Mouse (Mus musculus) layer of hippocampus, adult 2 months (tissue): ENCODE measurements around the gene Sema5a. TPM values are rescaled to one million over a fixed set of nuclear protein-coding genes. Genes with fewer than 3 reads are reported as not detected.
A peak's percentile ranks its signal among the peaks of the same experiment; 100 is the strongest.

Source experiments
- DNase-seq, 2 experiments: peaks; one replicate each; pipeline ENCODE4 v3.0.0; 2022; ENCODE audit warnings: low spot score in 2 of 2
- H3K27ac ChIP-seq: fragments of 200-600 bp; 2 replicates; pipeline ENCODE4 v1.8.1; 2022
- H3K4me3 ChIP-seq: fragments of 200-600 bp; 2 replicates; pipeline ENCODE4 v1.8.1; 2022; ENCODE audit warnings: mild to moderate bottlenecking
- CTCF ChIP-seq: fragments of 200-600 bp; conservative IDR thresholded peaks from 2 replicates; pipeline ENCODE4 v1.8.1; 2022; ENCODE audit warnings: antibody characterized with exemption, mild to moderate bottlenecking, moderate library complexity
- total RNA-seq, 2 experiments: library from RNA; stranded (reverse); gene quantifications; 2 replicates each; pipeline ENCODE4 v1.2.3; 2021

The Sema5a gene
- total RNA-seq, 2 experiments from 2014 or later: 90.1 to 98.1 TPM

- TF ChIP-seq CTCF: no peak
- no peak for DNase-seq
- no peak overlapping the region for H3K27ac ChIP-seq
- no peak overlapping the region for H3K4me3 ChIP-seq
Observed at GRCm38 (mm10) chr15:32367841-32368240, 123.2 kb downstream of the Sema5a start.

GRCm38 (mm10) chr15:32370914-32371313 is 126.3 kb downstream of the Sema5a start:
- Histone ChIP-seq H3K4me3 (no peak overlapping the region), H3K27ac (no peak overlapping the region)
- no peak for DNase-seq
- no peak for TF ChIP-seq CTCF

DNA sequence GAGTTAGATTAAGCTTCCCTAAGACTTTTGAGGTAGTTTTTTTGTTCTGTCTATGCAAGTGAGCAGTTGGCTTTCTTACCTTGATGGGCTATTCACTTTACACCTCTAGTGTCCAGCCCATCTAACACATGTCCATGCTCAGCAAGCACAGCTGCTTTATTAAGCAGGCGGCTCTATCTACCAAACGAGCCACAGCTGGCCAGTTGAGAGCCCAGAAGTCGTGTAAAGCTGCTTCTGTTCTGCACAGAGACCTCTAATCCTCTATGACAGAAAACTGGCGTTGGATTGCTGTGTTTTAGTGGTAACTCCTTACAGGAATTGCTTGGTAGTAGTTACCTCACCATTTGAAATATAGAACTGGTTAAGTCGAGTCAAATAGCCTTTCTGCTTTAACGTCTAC is 126.8 kb downstream of the Sema5a start:
- H3K4me3 ChIP-seq: no peak overlapping the region
- H3K27ac ChIP-seq: no peak overlapping the region
- TF ChIP-seq CTCF: no peak
- DNase-seq: no peak

DNA sequence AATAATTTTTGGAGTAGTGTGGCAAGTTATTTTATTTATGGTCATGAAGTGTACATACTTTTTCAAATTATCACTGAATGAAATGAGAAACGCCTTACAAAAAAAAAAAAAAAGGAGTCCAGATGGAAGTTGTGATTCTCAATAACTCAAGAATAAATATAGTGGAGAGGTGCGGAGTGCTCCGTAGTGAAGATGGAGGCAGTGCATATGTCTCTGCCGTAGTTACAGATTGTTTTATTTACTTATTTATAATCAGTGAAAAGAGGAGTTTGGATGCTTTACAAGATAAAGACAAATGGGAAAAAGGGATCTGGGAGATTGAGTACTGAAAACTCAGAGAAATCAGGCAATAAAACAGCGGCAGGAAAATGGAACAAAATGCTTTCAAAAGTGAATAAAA is 131.7 kb downstream of the Sema5a start:
- H3K4me3 ChIP-seq: no peak overlapping the region
- no peak for DNase-seq
- H3K27ac ChIP-seq: no peak overlapping the region
- TF ChIP-seq CTCF: no peak

GRCm38 (mm10) chr15:32377781-32378180 is 133.2 kb downstream of the Sema5a start:
- TF ChIP-seq CTCF: no peak
- DNase-seq: no peak
- Histone ChIP-seq H3K4me3 (no peak overlapping the region), H3K27ac (no peak overlapping the region)

GRCm38 (mm10) chr15:32380311-32380710 is 135.7 kb downstream of the Sema5a start:
- Histone ChIP-seq H3K27ac (no peak overlapping the region), H3K4me3 (no peak overlapping the region)
- TF ChIP-seq CTCF: no peak
- no peak for DNase-seq

GRCm38 (mm10) chr15:32382930-32383481 is 138.4 kb downstream of the Sema5a start:
- no peak overlapping the region for H3K4me3 ChIP-seq

DNA sequence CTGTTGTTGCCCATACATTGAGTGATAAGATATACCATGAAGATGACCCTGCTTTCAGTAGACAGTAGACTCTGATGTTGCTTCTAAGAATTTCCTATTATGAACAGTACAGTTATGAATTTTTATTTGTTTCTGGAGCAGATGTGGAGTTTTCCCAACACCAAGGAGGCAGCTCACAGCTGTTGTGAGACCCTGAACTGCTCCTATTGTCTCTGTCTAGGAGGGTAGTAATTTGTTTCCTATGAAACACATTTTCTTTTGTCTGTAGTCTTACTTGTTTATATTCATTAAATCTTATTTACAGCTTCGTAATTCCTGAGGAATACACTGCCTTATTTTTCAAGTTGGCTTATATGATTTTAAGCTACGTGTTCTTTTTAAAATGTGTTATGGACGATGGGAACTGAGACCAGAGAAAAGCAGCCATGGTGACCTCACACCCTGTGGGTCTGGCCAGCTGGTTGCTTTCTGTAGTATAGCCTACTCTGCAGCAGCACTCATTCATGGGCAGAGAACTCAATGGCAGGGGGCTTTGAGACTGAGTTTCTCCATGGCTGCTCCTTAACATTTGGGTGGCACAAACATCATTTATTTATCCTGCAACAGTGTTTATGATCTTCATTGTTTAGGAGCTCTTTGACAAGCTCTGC is 151.8 kb downstream of the Sema5a start:
- no peak overlapping the region for H3K27ac ChIP-seq
- TF ChIP-seq CTCF: no peak
- no peak for DNase-seq
- H3K4me3 ChIP-seq: no peak overlapping the region

More at GRCm38 (mm10) chr15:32382930-32383481, 138.4 kb downstream of the Sema5a start:
- H3K27ac ChIP-seq: no peak overlapping the region
- no peak for TF ChIP-seq CTCF
- DNase-seq: no peak

DNA sequence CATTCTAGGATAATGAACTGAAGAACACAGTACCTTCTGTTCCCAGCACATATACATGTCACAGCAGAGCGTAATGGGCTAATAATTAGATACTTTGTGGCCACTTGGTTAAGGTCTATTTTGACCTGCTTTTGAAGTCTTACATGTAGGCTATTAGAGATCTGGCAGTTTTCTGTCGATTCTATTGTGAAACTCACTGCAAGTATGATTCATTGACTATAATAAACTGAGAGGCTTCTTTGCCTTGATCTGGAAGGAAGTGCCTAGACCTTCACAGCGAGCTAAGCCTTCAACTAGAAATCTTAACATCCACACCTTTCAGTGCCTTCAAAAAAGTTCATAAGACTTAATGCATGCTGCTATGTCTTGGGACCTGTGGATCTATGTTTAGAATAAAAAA is 152.5 kb downstream of the Sema5a start:
- no peak for DNase-seq
- Histone ChIP-seq H3K4me3 (no peak overlapping the region), H3K27ac (no peak overlapping the region)
- no peak for TF ChIP-seq CTCF

DNA sequence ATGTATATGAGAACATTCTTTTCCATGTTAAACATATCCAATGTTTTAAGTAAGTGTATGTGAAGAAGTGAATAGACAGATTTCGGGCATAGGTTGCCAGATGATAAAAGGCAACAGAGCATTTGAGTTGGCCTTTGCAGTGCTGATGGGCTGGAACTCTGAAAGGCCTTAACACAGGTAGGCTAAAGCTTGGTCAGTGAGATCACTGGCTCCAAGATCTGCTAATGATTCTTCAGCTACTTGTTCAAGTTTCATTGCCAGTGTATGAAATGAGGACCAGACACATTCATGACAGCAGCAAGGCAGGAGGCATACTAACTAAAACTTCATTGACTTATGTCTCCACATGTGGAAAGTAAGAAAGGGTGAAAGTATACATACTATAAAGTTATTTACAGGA is 154.1 kb downstream of the Sema5a start:
- DNase-seq: no peak
- no peak for TF ChIP-seq CTCF
- Histone ChIP-seq H3K4me3 (no peak overlapping the region), H3K27ac (no peak overlapping the region)

DNA sequence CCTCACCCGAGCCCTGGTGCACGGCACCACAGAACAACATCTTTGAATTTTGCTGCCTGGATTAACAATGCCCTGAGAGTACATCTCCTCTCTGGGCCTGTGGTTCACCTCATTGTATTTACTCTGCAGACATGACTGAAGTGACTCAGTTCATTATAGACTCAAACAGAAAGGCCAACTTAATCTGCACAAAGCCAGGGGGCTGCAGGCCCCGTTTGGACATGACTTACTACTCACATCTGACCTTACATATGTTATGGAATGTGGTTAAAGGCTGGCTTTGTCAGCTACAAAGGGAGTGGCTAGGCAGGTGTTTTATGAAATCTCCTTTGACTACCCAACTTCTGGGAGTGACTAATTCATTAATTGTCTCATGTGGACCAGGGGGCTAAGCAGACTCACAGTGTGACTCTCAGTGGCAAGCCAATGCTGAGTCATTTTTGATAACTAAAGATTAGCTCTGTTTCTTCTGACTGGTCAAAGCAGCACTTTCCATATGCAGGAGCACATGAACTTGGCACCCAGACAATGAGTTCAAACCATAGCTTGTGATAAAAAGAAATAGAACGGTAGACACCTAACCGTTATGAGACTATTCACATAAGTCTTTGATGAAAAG is 157.4 kb downstream of the Sema5a start:
- no peak overlapping the region for H3K4me3 ChIP-seq
- no peak overlapping the region for H3K27ac ChIP-seq
- no peak for TF ChIP-seq CTCF
- no peak for DNase-seq

DNA sequence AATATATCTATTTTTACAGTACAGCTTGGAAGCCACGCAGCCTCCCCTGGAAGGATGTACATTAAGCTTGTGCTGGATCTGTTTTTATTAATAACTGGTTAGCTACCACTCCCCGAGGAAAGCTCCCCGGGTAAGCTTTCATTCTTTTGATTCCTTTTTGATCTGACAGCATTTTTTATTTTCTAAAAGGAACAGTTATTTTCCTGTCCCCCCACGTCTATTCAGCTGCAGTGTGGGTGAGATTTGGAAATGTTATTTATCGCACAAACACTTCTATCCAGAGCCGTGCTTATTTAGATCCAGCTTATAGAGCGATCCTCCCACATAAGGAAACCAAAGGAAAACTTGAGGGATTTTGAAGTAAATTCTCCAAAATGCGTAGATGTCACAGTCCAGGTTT is 158.7 kb downstream of the Sema5a start:
- peak overlapping the region; percentile 18; the same call in 1 of the 2 replicates for H3K4me3 ChIP-seq
- DNase-seq: no peak
- peak overlapping the region; percentile 49; the same call in 1 of the 2 replicates for H3K27ac ChIP-seq
- TF ChIP-seq CTCF: no peak

DNA sequence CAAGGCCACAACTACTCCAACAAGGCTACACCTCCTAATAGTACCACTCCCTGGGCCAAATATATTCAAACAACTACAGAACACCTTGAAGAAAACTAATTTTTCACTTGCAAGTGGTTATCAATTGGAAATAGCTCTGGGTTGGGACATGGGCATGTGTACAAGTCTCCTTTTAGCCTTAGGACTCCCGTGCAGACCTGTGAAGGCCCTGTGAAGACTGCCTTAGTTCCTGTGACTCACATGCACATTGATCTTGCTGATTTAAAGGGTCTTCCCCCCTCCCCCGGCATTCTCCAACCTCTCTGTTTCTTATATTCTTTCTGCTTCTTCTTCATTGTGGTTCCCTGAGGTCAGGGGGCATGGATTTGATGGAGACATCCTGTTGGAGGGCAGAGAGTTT is 161.8 kb downstream of the Sema5a start:
- TF ChIP-seq CTCF: no peak
- DNase-seq: no peak
- no peak overlapping the region for H3K4me3 ChIP-seq
- H3K27ac ChIP-seq: no peak overlapping the region

DNA sequence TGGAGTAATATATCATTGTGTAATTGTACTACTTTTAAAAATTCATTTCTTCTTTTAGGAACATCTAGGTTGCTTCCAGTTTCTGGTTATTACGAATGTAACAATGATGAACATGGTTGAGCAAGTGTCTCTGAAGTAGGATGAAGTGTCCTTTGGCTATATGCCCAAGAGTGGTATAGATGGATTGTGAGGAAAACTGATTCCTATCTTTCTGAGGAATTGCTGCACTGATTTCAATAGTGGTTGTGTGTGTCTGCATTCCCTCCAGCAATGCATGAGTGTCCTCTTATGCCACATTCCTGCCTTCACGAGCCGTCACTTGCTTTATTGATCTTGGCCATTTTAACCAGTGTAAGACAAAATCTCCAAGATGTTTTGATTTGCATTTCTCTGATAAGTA is 163.2 kb downstream of the Sema5a start:
- Histone ChIP-seq H3K4me3 (no peak overlapping the region), H3K27ac (no peak overlapping the region)
- no peak for DNase-seq
- no peak for TF ChIP-seq CTCF
